Mouse (Mus musculus) bone marrow macrophage, adult 2 months (primary cell): Measurements from ENCODE around the gene Flt3. TPM values are rescaled to one million over a fixed set of nuclear protein-coding genes. Genes with fewer than 3 reads are reported as not detected.

Experiments used
- H3K27ac ChIP-seq: 2 replicates; pipeline ENCODE4 v1.5.1; 2012; ENCODE audit warnings: low read depth, low read length; ENCODE audit not compliant: insufficient read depth
- H3K4me1 ChIP-seq: 2 replicates; pipeline ENCODE4 v1.6.1; 2012; ENCODE audit warnings: low read length; ENCODE audit not compliant: control insufficient read depth, insufficient read depth
- H3K4me3 ChIP-seq: 2 replicates; pipeline ENCODE4 v1.5.1; 2012; ENCODE audit warnings: mild to moderate bottlenecking, low read length, moderate library complexity; ENCODE audit not compliant: insufficient read depth
- CTCF ChIP-seq: IDR thresholded peaks from 2 replicates; pipeline ENCODE4 v1.5.1; 2012; ENCODE audit warnings: low read depth, mild to moderate bottlenecking, low read length, moderate library complexity
- POLR2A ChIP-seq: IDR thresholded peaks from 2 replicates; pipeline ENCODE4 v1.6.1; 2012; ENCODE audit warnings: mild to moderate bottlenecking, low read depth, low read length, borderline replicate concordance
- polyA plus RNA-seq: library from polyadenylated mRNA; stranded (reverse); fragments of >200 nt; gene quantifications from 2 replicates; pipeline ENCODE4 v1.2.4, GENCODE M21; 2012; ENCODE audit not compliant: missing spikeins, insufficient read depth, insufficient read length

The Flt3 gene
- polyA plus RNA-seq, 1 experiment: not detected

- TF ChIP-seq CTCF (no peak), POLR2A (no peak)
- Histone ChIP-seq H3K4me3 (no peak overlapping the region), H3K4me1 (peaks cover 44% of the 10 kb centered on the region), H3K27ac (no peak overlapping the region)
Observed at GRCm38 (mm10) chr5:147435751-147436150, 35.5 kb upstream of the Flt3 start.

GRCm38 (mm10) chr5:147435224-147435623 lies 34.9 kb upstream of the Flt3 start:
- Histone ChIP-seq H3K27ac (no peak overlapping the region), H3K4me3 (no peak overlapping the region), H3K4me1 (peaks cover 44% of the 10 kb centered on the region)
- TF ChIP-seq CTCF: no peak
- no peak for TF ChIP-seq POLR2A

- no peak overlapping the region for H3K4me3 ChIP-seq
- peaks cover 42% of the 10 kb centered on the region for H3K4me1 ChIP-seq
- no peak for TF ChIP-seq POLR2A
- TF ChIP-seq CTCF: no peak
- no peak overlapping the region for H3K27ac ChIP-seq
Observed at GRCm38 (mm10) chr5:147432927-147433326, 32.6 kb upstream of the Flt3 start.

GRCm38 (mm10) chr5:147430936-147431839 lies 30.9 kb upstream of the Flt3 start:
- TF ChIP-seq CTCF (no peak), POLR2A (no peak)
- Histone ChIP-seq H3K4me3 (peak overlapping the region; percentile 94), H3K4me1 (peaks cover 35% of the 10 kb centered on the region), H3K27ac (peak overlapping the region; percentile 85)

GRCm38 (mm10) chr5:147430361-147430935 lies 30.2 kb upstream of the Flt3 start:
- H3K4me3 ChIP-seq: peak overlapping the region; percentile 94
- peaks cover 35% of the 10 kb centered on the region for H3K4me1 ChIP-seq
- TF ChIP-seq POLR2A (no peak), CTCF (no peak)
- H3K27ac ChIP-seq: peak overlapping the region; percentile 85

- Histone ChIP-seq H3K4me3 (peak within 1 kb of the TSS; percentile 94), H3K4me1 (peaks cover 36% of the 10 kb centered on the region), H3K27ac (peak within 1 kb of the TSS; percentile 85)
- TF ChIP-seq POLR2A: peak; percentile 61; the same call in 1 of the 2 replicates
- no peak for TF ChIP-seq CTCF
Observed at GRCm38 (mm10) chr5:147429535-147430305, 29.4 kb upstream of the Flt3 start, which contains the start of gene Pan3. TSS of gene Pan3 (plus strand) at chr5:147430161.

- TF ChIP-seq POLR2A (no peak), CTCF (no peak)
- Histone ChIP-seq H3K4me1 (peaks cover 16% of the 10 kb centered on the region), H3K4me3 (no peak overlapping the region), H3K27ac (no peak overlapping the region)
Observed at GRCm38 (mm10) chr5:147426048-147426805, 25.9 kb upstream of the Flt3 start.

- Histone ChIP-seq H3K4me1 (peaks cover 17% of the 10 kb centered on the region), H3K4me3 (no peak overlapping the region), H3K27ac (no peak overlapping the region)
- no peak for TF ChIP-seq CTCF
- no peak for TF ChIP-seq POLR2A
Observed at GRCm38 (mm10) chr5:147423612-147424011, 23.3 kb upstream of the Flt3 start.
